Mouse (Mus musculus) ES-Bruce4 (cell line): ENCODE results near the gene Tbc1d30.

Experiments used
- CTCF ChIP-seq: IDR thresholded peaks from one replicate; pipeline ENCODE4 v1.8.1; 2011; ENCODE audit warnings: low read depth, low read length
- EP300 ChIP-seq: IDR thresholded peaks from 2 replicates; pipeline ENCODE4 v1.6.1; 2011; ENCODE audit warnings: low read depth, low read length; ENCODE audit not compliant: insufficient read depth

DNA sequence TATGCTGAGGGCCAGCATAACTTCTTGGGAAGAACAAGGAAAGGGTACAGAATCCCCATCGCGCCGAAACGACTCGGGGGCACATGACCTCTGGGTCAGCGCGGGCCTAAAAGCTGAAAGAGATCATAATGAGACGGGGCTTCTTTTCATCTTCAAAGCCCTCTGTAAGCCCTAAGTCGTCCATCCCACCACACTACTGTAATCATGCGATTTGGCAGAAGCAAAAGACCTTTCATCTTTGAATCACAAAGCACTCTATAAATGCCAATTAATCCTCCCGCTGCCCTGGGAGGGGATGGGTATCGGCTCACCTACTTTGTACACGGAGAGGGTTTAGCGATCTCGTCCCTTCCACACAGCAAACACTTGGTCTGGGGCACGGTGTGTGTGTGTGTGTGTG lies 112.5 kb downstream of the Tbc1d30 start:
- TF ChIP-seq CTCF (no peak), EP300 (no peak)
